Mouse (Mus musculus): ENCODE measurements around the gene 3110009E18Rik. TPM values are rescaled to one million over a fixed set of nuclear protein-coding genes. Genes with fewer than 3 reads are reported as not detected.

3110009E18Rik gene
- polyA plus RNA-seq, 2 experiments, result 3.5 to 10.4 TPM

DNA sequence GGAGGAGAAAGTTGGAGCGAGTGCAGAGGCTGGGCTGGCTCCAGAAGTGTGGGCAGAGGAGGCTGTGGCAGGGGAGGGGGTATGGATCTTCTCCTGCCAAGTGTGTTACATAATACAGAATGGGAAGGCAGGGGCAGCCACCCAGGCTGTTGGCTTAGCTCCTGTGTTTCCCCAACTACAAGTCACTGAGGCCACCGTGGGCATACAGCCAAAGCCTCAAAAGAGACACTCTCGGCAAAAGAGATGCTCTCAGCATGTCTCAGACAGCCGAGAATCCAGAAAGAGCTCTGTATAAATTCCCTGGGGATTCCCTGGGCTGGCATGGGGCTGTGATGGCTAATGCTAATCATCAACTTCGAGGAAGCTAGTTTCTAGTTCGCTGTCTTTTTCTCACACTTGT lies 86.6 kb downstream of the 3110009E18Rik start:
- WGBS (ENCODE audit: insufficient replicate concordance), result 61% methylated on average over 6 of the region's 6 CpGs
- Histone ChIP-seq H3K36me3 (replicated peaks; ENCODE audit: control insufficient read depth, insufficient read depth, low read depth) (no peaks in the 10 kb centered on the region), H3K9ac (replicated peaks) (no peak overlapping the region), H3K27ac (no peak overlapping the region), H3K27me3 (ENCODE audit: control insufficient read depth, insufficient read depth, low read length) (no peaks in the 10 kb centered on the region), H3K9me3 (ENCODE audit: control insufficient read depth, low read length) (no peaks in the 10 kb centered on the region), H3K4me2 (ENCODE audit: low read depth) (no peak overlapping the region), H3K4me1 (replicated peaks; ENCODE audit: control insufficient read depth in 2 of 2, insufficient read depth in 2 of 2, low read length in 1 of 2) (no peaks in the 10 kb centered on the region), H3K4me3 (ENCODE audit: insufficient read depth in 1 of 2, low read depth in 2 of 2, low read length in 2 of 2) (no peak overlapping the region)
- no peak for ATAC-seq (ENCODE audit: insufficient read depth)
- no peak for TF ChIP-seq EP300 (IDR thresholded peaks at IDR 0.05; ENCODE audit: low read depth)
- TF ChIP-seq CTCF (IDR thresholded peaks at IDR 0.05; ENCODE audit: low read depth), result no peak
- DNase-seq (ENCODE audit: low read depth in 3 of 3, low spot score in 3 of 3), result no peak

GRCm38 (mm10) chr1:120208502-120209230 lies 87.7 kb downstream of the 3110009E18Rik start:
- no peaks in the 10 kb centered on the region for H3K9me3 ChIP-seq (ENCODE audit: control insufficient read depth, low read length)
- ATAC-seq (ENCODE audit: insufficient read depth), result no peak
- H3K4me2 ChIP-seq (ENCODE audit: low read depth), result no peak overlapping the region
- no peaks in the 10 kb centered on the region for H3K27me3 ChIP-seq (ENCODE audit: control insufficient read depth, insufficient read depth, low read length)
- DNase-seq (ENCODE audit: low read depth in 3 of 3, low spot score in 3 of 3), result no peak
- H3K9ac ChIP-seq (replicated peaks), result no peak overlapping the region
- WGBS (ENCODE audit: insufficient replicate concordance), result 57% methylated on average over 11 of the region's 11 CpGs
- TF ChIP-seq EP300 (IDR thresholded peaks at IDR 0.05; ENCODE audit: low read depth), result no peak
- no peak for TF ChIP-seq CTCF (IDR thresholded peaks at IDR 0.05; ENCODE audit: low read depth)
- H3K36me3 ChIP-seq (replicated peaks; ENCODE audit: control insufficient read depth, insufficient read depth, low read depth), result no peaks in the 10 kb centered on the region
- no peak overlapping the region for H3K27ac ChIP-seq
- H3K4me3 ChIP-seq (ENCODE audit: insufficient read depth in 1 of 2, low read depth in 2 of 2, low read length in 2 of 2), result no peak overlapping the region
- H3K4me1 ChIP-seq (replicated peaks; ENCODE audit: control insufficient read depth in 2 of 2, insufficient read depth in 2 of 2, low read length in 1 of 2), result no peaks in the 10 kb centered on the region

GRCm38 (mm10) chr1:120220841-120221240 lies 99.9 kb downstream of the 3110009E18Rik start:
- Histone ChIP-seq H3K4me2 (ENCODE audit: low read depth) (no peak overlapping the region), H3K9me3 (ENCODE audit: control insufficient read depth, low read length) (no peaks in the 10 kb centered on the region), H3K4me1 (replicated peaks; ENCODE audit: control insufficient read depth in 2 of 2, insufficient read depth in 2 of 2, low read length in 1 of 2) (no peaks in the 10 kb centered on the region), H3K9ac (replicated peaks) (no peak overlapping the region), H3K27ac (no peak overlapping the region), H3K27me3 (ENCODE audit: control insufficient read depth, insufficient read depth, low read length) (no peaks in the 10 kb centered on the region), H3K4me3 (ENCODE audit: insufficient read depth in 1 of 2, low read depth in 2 of 2, low read length in 2 of 2) (no peak overlapping the region), H3K36me3 (replicated peaks; ENCODE audit: control insufficient read depth, insufficient read depth, low read depth) (peaks cover 2% of the 10 kb centered on the region)
- ATAC-seq (ENCODE audit: insufficient read depth) (no peak), DNase-seq (ENCODE audit: low read depth in 3 of 3, low spot score in 3 of 3) (no peak)
- TF ChIP-seq EP300 (IDR thresholded peaks at IDR 0.05; ENCODE audit: low read depth) (no peak), CTCF (IDR thresholded peaks at IDR 0.05; ENCODE audit: low read depth) (no peak)
- WGBS (ENCODE audit: insufficient replicate concordance), result 69% methylated on average over 6 of the region's 6 CpGs

GRCm38 (mm10) chr1:120221285-120221684 lies 100.3 kb downstream of the 3110009E18Rik start:
- 48% methylated on average over 2 of the region's 2 CpGs for WGBS (ENCODE audit: insufficient replicate concordance)
- Histone ChIP-seq H3K4me3 (ENCODE audit: insufficient read depth in 1 of 2, low read depth in 2 of 2, low read length in 2 of 2) (no peak overlapping the region), H3K27ac (no peak overlapping the region), H3K9me3 (ENCODE audit: control insufficient read depth, low read length) (no peaks in the 10 kb centered on the region), H3K36me3 (replicated peaks; ENCODE audit: control insufficient read depth, insufficient read depth, low read depth) (peaks cover 3% of the 10 kb centered on the region), H3K4me2 (ENCODE audit: low read depth) (no peak overlapping the region), H3K9ac (replicated peaks) (no peak overlapping the region), H3K27me3 (ENCODE audit: control insufficient read depth, insufficient read depth, low read length) (no peaks in the 10 kb centered on the region), H3K4me1 (replicated peaks; ENCODE audit: control insufficient read depth in 2 of 2, insufficient read depth in 2 of 2, low read length in 1 of 2) (no peaks in the 10 kb centered on the region)
- TF ChIP-seq EP300 (IDR thresholded peaks at IDR 0.05; ENCODE audit: low read depth), result no peak
- no peak for TF ChIP-seq CTCF (IDR thresholded peaks at IDR 0.05; ENCODE audit: low read depth)
- ATAC-seq (ENCODE audit: insufficient read depth), result no peak
- DNase-seq (ENCODE audit: low read depth in 3 of 3, low spot score in 3 of 3), result no peak

- TF ChIP-seq CTCF (IDR thresholded peaks at IDR 0.05; ENCODE audit: low read depth) (no peak), EP300 (IDR thresholded peaks at IDR 0.05; ENCODE audit: low read depth) (no peak)
- H3K27ac ChIP-seq, result no peak overlapping the region
- no peaks in the 10 kb centered on the region for H3K9me3 ChIP-seq (ENCODE audit: control insufficient read depth, low read length)
- no peaks in the 10 kb centered on the region for H3K4me1 ChIP-seq (replicated peaks; ENCODE audit: control insufficient read depth in 2 of 2, insufficient read depth in 2 of 2, low read length in 1 of 2)
- DNase-seq (ENCODE audit: low read depth in 3 of 3, low spot score in 3 of 3) (no peak), ATAC-seq (ENCODE audit: insufficient read depth) (no peak)
- no peak overlapping the region for H3K4me3 ChIP-seq (ENCODE audit: insufficient read depth in 1 of 2, low read depth in 2 of 2, low read length in 2 of 2)
- WGBS (ENCODE audit: insufficient replicate concordance), result 81% methylated on average over 4 of the region's 4 CpGs
- no peak overlapping the region for H3K9ac ChIP-seq (replicated peaks)
- H3K36me3 ChIP-seq (replicated peaks; ENCODE audit: control insufficient read depth, insufficient read depth, low read depth), result peaks cover 21% of the 10 kb centered on the region
- no peak overlapping the region for H3K4me2 ChIP-seq (ENCODE audit: low read depth)
- no peaks in the 10 kb centered on the region for H3K27me3 ChIP-seq (ENCODE audit: control insufficient read depth, insufficient read depth, low read length)
Measured at GRCm38 (mm10) chr1:120223613-120224012, 102.6 kb downstream of the 3110009E18Rik start.

Measured in liver, embryonic 14.5 days (tissue).